Mouse (Mus musculus) frontal cortex, postnatal 10 days (tissue): ENCODE data around the gene Atp11a.

Experiments used
- DNase-seq, 2 experiments: peaks; one replicate each; pipeline ENCODE4 v3.0.0; 2022; ENCODE audit warnings: low spot score in 2 of 2, mixed read lengths in 1 of 2

The Atp11a gene

GRCm38 (mm10) chr8:12811231-12811630 is 54.4 kb downstream of the Atp11a start:
- DNase-seq: no peak

- no peak for DNase-seq
Measured at GRCm38 (mm10) chr8:12816412-12816811, 59.6 kb downstream of the Atp11a start.

GRCm38 (mm10) chr8:12822892-12823291 is 66.1 kb downstream of the Atp11a start:
- no peak for DNase-seq

GRCm38 (mm10) chr8:12824562-12824961 is 67.7 kb downstream of the Atp11a start:
- DNase-seq: no peak

- DNase-seq: no peak
Measured at GRCm38 (mm10) chr8:12825236-12825635, 68.4 kb downstream of the Atp11a start.

GRCm38 (mm10) chr8:12825686-12826237 is 68.9 kb downstream of the Atp11a start:
- DNase-seq: no peak

GRCm38 (mm10) chr8:12827124-12827523 is 70.3 kb downstream of the Atp11a start:
- DNase-seq: no peak

GRCm38 (mm10) chr8:12828298-12828697 is 71.5 kb downstream of the Atp11a start:
- DNase-seq: no peak

- DNase-seq: no peak
Measured at GRCm38 (mm10) chr8:12829381-12829780, 72.6 kb downstream of the Atp11a start.

- DNase-seq: no peak
Measured at GRCm38 (mm10) chr8:12831659-12832589, 75.1 kb downstream of the Atp11a start.

- no peak for DNase-seq
Measured at GRCm38 (mm10) chr8:12833616-12834015, 76.8 kb downstream of the Atp11a start.

- no peak for DNase-seq
Measured at GRCm38 (mm10) chr8:12840834-12841233, 84.0 kb downstream of the Atp11a start.

GRCm38 (mm10) chr8:12842342-12842995 is 85.7 kb downstream of the Atp11a start:
- no peak for DNase-seq

GRCm38 (mm10) chr8:12844347-12844950 is 87.6 kb downstream of the Atp11a start:
- DNase-seq: no peak

GRCm38 (mm10) chr8:12846447-12846846 is 89.6 kb downstream of the Atp11a start:
- DNase-seq: no peak

- DNase-seq: no peak
Measured at GRCm38 (mm10) chr8:12851241-12851640, 94.4 kb downstream of the Atp11a start.

GRCm38 (mm10) chr8:12856038-12856437 is 99.2 kb downstream of the Atp11a start:
- no peak for DNase-seq

- no peak for DNase-seq
Measured at GRCm38 (mm10) chr8:12863061-12863460, 106.2 kb downstream of the Atp11a start.

GRCm38 (mm10) chr8:12863608-12864007 is 106.8 kb downstream of the Atp11a start:
- no peak for DNase-seq

- no peak for DNase-seq
Measured at GRCm38 (mm10) chr8:12865790-12866189, 109.0 kb downstream of the Atp11a start.

GRCm38 (mm10) chr8:12869661-12870060 is 112.8 kb downstream of the Atp11a start:
- no peak for DNase-seq

- no peak for DNase-seq
Measured at GRCm38 (mm10) chr8:12870656-12871055, 113.8 kb downstream of the Atp11a start.
